Mouse (Mus musculus): ENCODE results near the gene Aprt. TPM values are rescaled to one million over a fixed set of nuclear protein-coding genes. Genes with fewer than 3 reads are reported as not detected.
A peak's percentile ranks its signal among the peaks of the same experiment; 100 is the strongest.

Aprt gene
- polyA plus RNA-seq, 1 experiment from 2014 or later: 235 TPM

DNA sequence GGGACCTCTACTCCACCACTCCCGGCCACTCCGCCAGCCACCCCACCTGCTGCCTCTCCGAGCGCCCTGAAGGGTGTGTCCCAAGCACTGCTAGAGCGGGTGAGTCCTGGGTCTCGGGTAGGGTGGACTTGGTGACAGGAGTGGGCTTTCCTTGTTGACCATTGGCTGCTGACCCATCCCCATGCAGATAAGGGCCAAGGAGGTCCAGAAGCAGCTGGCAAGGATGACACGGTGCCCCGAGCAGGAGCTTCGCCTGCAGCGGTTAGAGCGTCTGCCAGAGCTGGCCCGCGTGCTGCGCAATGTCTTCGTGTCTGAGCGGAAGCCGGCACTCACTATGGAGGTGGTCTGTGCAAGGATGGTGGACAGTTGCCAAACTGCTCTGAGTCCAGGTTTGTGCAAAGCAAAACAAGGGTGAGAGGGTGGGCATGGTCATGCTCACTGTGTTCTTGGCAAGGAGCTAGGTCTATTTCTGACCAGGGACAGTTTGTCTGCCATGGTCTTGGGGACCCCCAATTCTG is 4.9 kb downstream of the Aprt start:
- 96% methylated on average over 17 of the region's 17 CpGs for WGBS

DNA sequence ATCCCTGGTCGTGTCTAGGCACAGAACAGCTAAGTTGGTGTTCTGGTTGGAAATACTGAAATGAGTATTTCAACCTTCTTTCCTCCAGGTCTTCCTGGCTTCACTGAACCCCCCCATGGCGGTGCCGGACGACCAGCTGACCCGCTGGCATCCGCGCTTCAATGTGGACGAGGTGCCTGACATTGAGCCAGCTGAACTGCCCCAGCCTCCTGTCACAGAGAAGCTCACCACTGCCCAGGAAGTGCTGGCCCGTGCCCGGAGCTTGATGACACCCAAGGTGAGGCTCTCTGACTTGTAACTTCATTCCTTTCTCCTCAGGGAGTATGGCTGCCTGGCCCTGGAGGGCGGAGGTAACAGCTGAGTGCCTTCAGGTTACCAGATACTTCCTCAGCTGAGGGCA is 5.6 kb downstream of the Aprt start:
- WGBS: 93% methylated on average over 11 of the region's 11 CpGs

More for the DNA sequence above, 4.9 kb downstream of the Aprt start:
- ATAC-seq (replicated peaks; ENCODE audit: low FRiP score): no peak
- Histone ChIP-seq H3K4me2 (ENCODE audit: low read depth, low read length, severe bottlenecking) (no peak overlapping the region), H3K4me1 (replicated peaks; ENCODE audit: control insufficient read depth, insufficient read depth, low read length) (peaks cover 24% of the 10 kb centered on the region; the same call in 1 of the 2 replicates), H3K9me3 (ENCODE audit: control insufficient read depth, low read length) (no peaks in the 10 kb centered on the region), H3K4me3 (ENCODE audit: low read depth, low read length) (no peak overlapping the region), H3K27ac (ENCODE audit: low read depth, low read length) (no peak overlapping the region), H3K36me3 (ENCODE audit: control insufficient read depth, insufficient read depth, low read length) (peaks cover 24% of the 10 kb centered on the region), H3K27me3 (ENCODE audit: control insufficient read depth, insufficient read depth, low read length) (no peaks in the 10 kb centered on the region), H3K9ac (ENCODE audit: low read length) (no peak overlapping the region)
- DNase-seq (ENCODE audit: low spot score): no peak

DNA sequence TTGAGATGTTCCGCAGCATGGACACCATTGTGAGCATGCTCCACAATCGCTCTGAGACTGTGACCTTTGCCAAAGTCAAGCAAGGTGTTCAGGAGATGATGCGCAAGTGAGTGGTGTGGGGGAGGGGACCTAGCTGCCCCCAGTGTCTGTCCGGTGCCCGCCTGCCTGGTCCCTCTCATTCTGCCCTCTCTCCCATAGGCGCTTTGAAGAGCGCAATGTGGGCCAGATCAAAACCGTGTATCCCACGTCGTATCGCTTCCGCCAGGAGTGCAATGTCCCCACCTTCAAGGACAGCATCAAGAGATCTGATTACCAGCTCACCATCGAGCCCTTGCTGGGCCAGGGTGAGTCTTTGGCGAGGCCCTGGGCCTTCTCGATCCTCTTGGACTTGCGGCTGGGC is 6.7 kb downstream of the Aprt start:
- Histone ChIP-seq H3K9me3 (ENCODE audit: control insufficient read depth, low read length) (no peaks in the 10 kb centered on the region), H3K36me3 (ENCODE audit: control insufficient read depth, insufficient read depth, low read length) (peaks cover 24% of the 10 kb centered on the region), H3K27me3 (ENCODE audit: control insufficient read depth, insufficient read depth, low read length) (no peaks in the 10 kb centered on the region), H3K4me1 (replicated peaks; ENCODE audit: control insufficient read depth, insufficient read depth, low read length) (peaks cover 20% of the 10 kb centered on the region; the same call in 1 of the 2 replicates), H3K4me3 (ENCODE audit: low read depth, low read length) (no peak overlapping the region), H3K9ac (ENCODE audit: low read length) (no peak overlapping the region), H3K4me2 (ENCODE audit: low read depth, low read length, severe bottlenecking) (0 out of 2 replicates have a peak overlapping the region, but pooled peaks have one; percentile 88), H3K27ac (ENCODE audit: low read depth, low read length) (no peak overlapping the region)
- no peak for DNase-seq (ENCODE audit: low spot score)
- WGBS: 96% methylated on average over 16 of the region's 16 CpGs
- no peak for ATAC-seq (replicated peaks; ENCODE audit: low FRiP score)

More for the DNA sequence above, 5.6 kb downstream of the Aprt start:
- H3K4me1 ChIP-seq (replicated peaks; ENCODE audit: control insufficient read depth, insufficient read depth, low read length): peaks cover 26% of the 10 kb centered on the region; the same call in 1 of the 2 replicates
- no peak overlapping the region for H3K4me3 ChIP-seq (ENCODE audit: low read depth, low read length)
- ATAC-seq (replicated peaks; ENCODE audit: low FRiP score): no peak
- peaks cover 24% of the 10 kb centered on the region for H3K36me3 ChIP-seq (ENCODE audit: control insufficient read depth, insufficient read depth, low read length)
- no peak for DNase-seq (ENCODE audit: low spot score)
- H3K9ac ChIP-seq (ENCODE audit: low read length): no peak overlapping the region
- H3K27me3 ChIP-seq (ENCODE audit: control insufficient read depth, insufficient read depth, low read length): no peaks in the 10 kb centered on the region
- H3K9me3 ChIP-seq (ENCODE audit: control insufficient read depth, low read length): no peaks in the 10 kb centered on the region
- H3K4me2 ChIP-seq (ENCODE audit: low read depth, low read length, severe bottlenecking): no peak overlapping the region
- H3K27ac ChIP-seq (ENCODE audit: low read depth, low read length): no peak overlapping the region

DNA sequence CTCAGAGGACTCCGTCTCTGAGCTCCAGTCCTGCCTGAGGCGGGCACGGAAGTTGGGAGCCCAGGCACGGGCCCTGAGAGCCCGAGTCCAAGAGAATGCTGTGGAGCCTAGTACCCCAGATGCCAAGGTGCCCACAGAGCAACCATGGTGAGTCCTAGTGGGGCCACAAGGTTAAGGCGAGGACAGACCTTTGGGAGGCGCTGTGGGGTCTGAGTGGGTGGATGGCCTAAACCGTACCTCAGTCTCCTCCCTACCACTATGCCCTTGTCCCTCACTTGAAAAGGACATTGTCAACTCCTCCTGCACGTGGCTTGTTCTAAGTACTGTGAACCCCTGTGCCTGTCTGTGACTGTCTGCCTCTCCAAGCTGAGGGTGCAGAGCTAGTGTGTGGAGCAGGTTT is 7.4 kb downstream of the Aprt start:
- no peaks in the 10 kb centered on the region for H3K27me3 ChIP-seq (ENCODE audit: control insufficient read depth, insufficient read depth, low read length)
- no peak overlapping the region for H3K27ac ChIP-seq (ENCODE audit: low read depth, low read length)
- peaks cover 17% of the 10 kb centered on the region; the same call in 1 of the 2 replicates for H3K4me1 ChIP-seq (replicated peaks; ENCODE audit: control insufficient read depth, insufficient read depth, low read length)
- H3K36me3 ChIP-seq (ENCODE audit: control insufficient read depth, insufficient read depth, low read length): peaks cover 24% of the 10 kb centered on the region
- peak overlapping the region; percentile 83 for H3K4me3 ChIP-seq (ENCODE audit: low read depth, low read length)
- H3K9me3 ChIP-seq (ENCODE audit: control insufficient read depth, low read length): no peaks in the 10 kb centered on the region
- peak overlapping the region; percentile 88 for H3K4me2 ChIP-seq (ENCODE audit: low read depth, low read length, severe bottlenecking)
- DNase-seq (ENCODE audit: low spot score): no peak
- H3K9ac ChIP-seq (ENCODE audit: low read length): peak overlapping the region; percentile 94
- ATAC-seq (replicated peaks; ENCODE audit: low FRiP score): no peak
- 67% methylated on average over 9 of the region's 9 CpGs for WGBS

DNA sequence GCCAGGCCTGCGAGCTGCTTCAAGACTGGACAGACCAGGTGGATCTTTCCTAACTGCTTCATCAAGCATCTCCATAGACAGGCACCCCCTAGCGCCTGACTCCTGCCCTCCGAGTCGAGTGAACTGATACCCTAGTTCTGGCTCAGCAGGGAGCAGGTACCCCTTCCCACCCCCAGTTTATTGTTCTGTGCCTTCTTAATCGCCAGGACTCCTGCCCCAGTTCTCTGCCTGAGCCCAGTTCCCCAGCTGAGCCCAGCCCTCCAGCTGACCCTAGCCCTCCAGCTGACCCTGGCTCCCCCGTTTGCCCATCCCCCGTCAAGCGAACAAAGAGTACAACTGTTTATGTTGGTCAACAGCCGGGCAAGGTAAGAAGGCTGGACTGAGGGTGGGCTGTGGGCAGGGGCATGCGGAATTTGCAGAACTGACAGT is 7.8 kb downstream of the Aprt start:
- Histone ChIP-seq H3K27me3 (ENCODE audit: control insufficient read depth, insufficient read depth, low read length) (no peaks in the 10 kb centered on the region), H3K4me3 (ENCODE audit: low read depth, low read length) (peak overlapping the region; percentile 83), H3K4me1 (replicated peaks; ENCODE audit: control insufficient read depth, insufficient read depth, low read length) (peaks cover 17% of the 10 kb centered on the region; the same call in 1 of the 2 replicates), H3K9ac (ENCODE audit: low read length) (peak overlapping the region; percentile 94), H3K4me2 (ENCODE audit: low read depth, low read length, severe bottlenecking) (peak overlapping the region; percentile 88), H3K36me3 (ENCODE audit: control insufficient read depth, insufficient read depth, low read length) (peaks cover 24% of the 10 kb centered on the region), H3K27ac (ENCODE audit: low read depth, low read length) (no peak overlapping the region), H3K9me3 (ENCODE audit: control insufficient read depth, low read length) (no peaks in the 10 kb centered on the region)
- no peak for ATAC-seq (replicated peaks; ENCODE audit: low FRiP score)
- no peak for DNase-seq (ENCODE audit: low spot score)
- 8% methylated on average over 10 of the region's 10 CpGs for WGBS

DNA sequence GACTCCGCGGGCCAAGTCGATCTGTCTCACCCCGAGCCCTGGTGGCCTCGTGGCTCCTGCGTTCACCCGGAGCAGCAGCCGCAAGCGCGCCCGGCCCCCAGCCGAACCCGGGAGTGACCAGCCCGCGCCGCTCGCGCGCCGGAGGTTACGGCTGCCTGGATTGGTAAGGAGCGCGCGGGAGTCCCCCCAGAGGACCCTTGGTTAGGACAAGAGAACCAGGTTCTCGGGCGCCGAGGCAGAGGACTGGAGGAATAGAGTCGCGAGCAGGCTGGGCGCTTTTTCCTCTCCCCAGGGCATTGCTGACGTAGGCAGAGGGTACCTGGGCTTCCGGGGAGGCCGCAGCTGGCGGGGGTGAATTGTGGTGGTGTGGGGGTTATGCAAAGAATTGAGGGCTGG is 8.6 kb downstream of the Aprt start:
- peak; percentile 60 for ATAC-seq (replicated peaks; ENCODE audit: low FRiP score)

DNA sequence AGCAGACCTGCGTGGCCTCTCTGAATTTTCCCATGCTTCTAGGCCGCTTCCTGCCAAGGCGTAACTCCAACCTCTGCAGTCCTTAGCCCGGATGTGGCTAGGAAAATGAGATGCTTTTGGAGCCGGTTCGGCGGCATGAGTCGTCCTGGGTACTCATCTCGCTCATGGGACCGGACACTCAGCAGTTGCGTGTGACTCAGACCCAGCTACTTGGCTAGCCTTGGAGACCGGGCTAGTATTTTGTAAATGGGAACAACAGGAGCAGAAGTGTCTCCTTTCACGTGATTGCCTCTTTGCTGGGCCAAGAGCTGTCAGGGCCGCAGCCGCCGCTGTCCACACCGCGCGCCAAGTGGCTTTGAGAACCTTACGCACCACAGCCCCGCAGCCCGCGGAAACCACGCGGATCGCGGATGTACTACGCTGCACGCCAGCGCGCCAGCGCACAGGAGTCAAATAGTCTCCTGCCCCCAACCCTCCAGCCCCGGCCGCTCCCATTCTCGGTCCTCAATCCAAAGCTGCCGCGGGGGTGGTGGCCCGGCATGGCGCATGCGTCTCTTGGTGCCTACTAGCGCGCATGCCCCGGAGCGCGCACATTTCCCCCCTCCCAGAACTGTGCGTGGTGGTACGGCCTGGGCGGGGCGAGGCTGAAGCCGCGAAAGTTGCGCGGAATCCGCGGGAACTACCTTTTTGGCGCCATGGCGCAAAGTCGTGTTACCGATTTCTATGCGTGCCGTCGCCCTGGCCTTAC is 9.2 kb downstream of the Aprt start, which contains the start of gene Cdt1:
Gene Cdt1, plus strand, starts transcription at position 655 of the 748 bp plus-strand sequence.
- Histone ChIP-seq H3K4me2 (ENCODE audit: low read depth, low read length, severe bottlenecking) (peak within 1 kb of the TSS; percentile 88), H3K27me3 (ENCODE audit: control insufficient read depth, insufficient read depth, low read length) (no peaks in the 10 kb centered on the region), H3K27ac (ENCODE audit: low read depth, low read length) (peak within 1 kb of the TSS; percentile 85), H3K9me3 (ENCODE audit: control insufficient read depth, low read length) (no peaks in the 10 kb centered on the region), H3K4me3 (ENCODE audit: low read depth, low read length) (peak within 1 kb of the TSS; percentile 83), H3K36me3 (ENCODE audit: control insufficient read depth, insufficient read depth, low read length) (peaks cover 24% of the 10 kb centered on the region), H3K9ac (ENCODE audit: low read length) (peak within 1 kb of the TSS; percentile 94), H3K4me1 (replicated peaks; ENCODE audit: control insufficient read depth, insufficient read depth, low read length) (peaks cover 14% of the 10 kb centered on the region; the same call in 1 of the 2 replicates)
- whole genome bisulfite sequencing: under 1% methylated on average over 62 of the region's 62 CpGs
- ATAC-seq (replicated peaks; ENCODE audit: low FRiP score) (peak; percentile 93), DNase-seq (ENCODE audit: low spot score) (peak; percentile 98)

More for the DNA sequence above, 8.6 kb downstream of the Aprt start:
- DNase-seq (ENCODE audit: low spot score): no peak
- H3K9me3 ChIP-seq (ENCODE audit: control insufficient read depth, low read length): no peaks in the 10 kb centered on the region
- peaks cover 24% of the 10 kb centered on the region for H3K36me3 ChIP-seq (ENCODE audit: control insufficient read depth, insufficient read depth, low read length)
- peaks cover 17% of the 10 kb centered on the region; the same call in 1 of the 2 replicates for H3K4me1 ChIP-seq (replicated peaks; ENCODE audit: control insufficient read depth, insufficient read depth, low read length)
- peak overlapping the region; percentile 83 for H3K4me3 ChIP-seq (ENCODE audit: low read depth, low read length)
- peak overlapping the region; percentile 88 for H3K4me2 ChIP-seq (ENCODE audit: low read depth, low read length, severe bottlenecking)
- H3K9ac ChIP-seq (ENCODE audit: low read length): peak overlapping the region; percentile 94
- WGBS: under 1% methylated on average over 34 of the region's 34 CpGs
- H3K27me3 ChIP-seq (ENCODE audit: control insufficient read depth, insufficient read depth, low read length): no peaks in the 10 kb centered on the region
- peak overlapping the region; percentile 85 for H3K27ac ChIP-seq (ENCODE audit: low read depth, low read length)

DNA sequence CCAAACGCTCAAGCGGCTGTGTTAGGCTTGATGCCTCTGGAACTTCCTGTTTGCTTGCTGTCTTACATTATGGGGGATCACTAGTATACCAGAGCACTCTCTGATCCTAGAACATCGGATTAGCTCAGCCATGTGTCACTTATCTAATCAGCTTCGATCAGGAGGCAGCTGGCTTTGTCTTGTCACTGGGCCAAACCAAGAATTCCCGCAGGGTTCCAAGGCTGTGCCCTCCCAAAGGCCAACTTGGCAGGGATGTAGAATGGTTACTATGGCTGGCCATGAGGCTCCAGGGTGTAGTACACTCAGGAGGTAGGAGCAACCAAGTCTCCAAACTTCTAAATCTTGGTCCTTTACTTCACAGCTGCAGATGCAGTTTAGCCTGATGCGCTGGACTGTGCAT is 9.9 kb downstream of the Aprt start:
- H3K4me1 ChIP-seq (replicated peaks; ENCODE audit: control insufficient read depth, insufficient read depth, low read length): peaks cover 14% of the 10 kb centered on the region; the same call in 1 of the 2 replicates
- peak overlapping the region; percentile 83 for H3K4me3 ChIP-seq (ENCODE audit: low read depth, low read length)
- DNase-seq (ENCODE audit: low spot score) (no peak), ATAC-seq (replicated peaks; ENCODE audit: low FRiP score) (no peak)
- no peaks in the 10 kb centered on the region for H3K27me3 ChIP-seq (ENCODE audit: control insufficient read depth, insufficient read depth, low read length)
- H3K9me3 ChIP-seq (ENCODE audit: control insufficient read depth, low read length): no peaks in the 10 kb centered on the region
- H3K9ac ChIP-seq (ENCODE audit: low read length): peak overlapping the region; percentile 94
- peak overlapping the region; percentile 81 for H3K27ac ChIP-seq (ENCODE audit: low read depth, low read length)
- H3K4me2 ChIP-seq (ENCODE audit: low read depth, low read length, severe bottlenecking): peak overlapping the region; percentile 88
- H3K36me3 ChIP-seq (ENCODE audit: control insufficient read depth, insufficient read depth, low read length): peaks cover 17% of the 10 kb centered on the region
- WGBS: 28% methylated on average over 6 of the region's 6 CpGs
